Mouse (Mus musculus): ENCODE results near the gene Plppr1. TPM values are rescaled to one million over a fixed set of nuclear protein-coding genes. Genes with fewer than 3 reads are reported as not detected.
"Not testable (repeated sequence)": the region's sequence is repeated elsewhere in the genome, so short reads cannot be mapped to it uniquely, and the experiment has no call there.

Gene Plppr1
- polyA plus RNA-seq, 1 experiment from 2014 or later: 3.9 TPM

DNA sequence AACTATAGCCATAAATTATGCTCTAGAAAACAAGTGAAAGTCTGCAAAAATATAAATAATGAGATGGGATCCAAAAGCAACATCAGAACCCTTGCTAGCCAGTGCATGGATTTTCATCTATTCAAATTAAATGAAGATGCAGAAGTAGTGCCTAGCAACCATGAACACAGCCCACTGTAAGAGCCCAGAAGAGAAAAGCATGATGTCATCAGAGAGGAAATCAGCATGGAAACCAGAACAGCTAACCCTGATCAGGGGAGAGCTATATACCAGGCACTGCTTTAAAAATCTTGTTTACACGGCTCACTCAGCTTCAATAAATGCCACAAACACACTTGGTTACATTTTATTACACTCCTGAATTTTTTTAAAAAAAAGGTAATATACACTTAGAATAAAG is 288.9 kb downstream of the Plppr1 start:
- not testable (repeated sequence) for ATAC-seq (ENCODE audit: low FRiP score, low read depth); H3K4me2 ChIP-seq (replicated peaks); H3K4me1 ChIP-seq; H3K9ac ChIP-seq; H3K36me3 ChIP-seq; H3K27ac ChIP-seq; H3K4me3 ChIP-seq; H3K9me3 ChIP-seq; H3K27me3 ChIP-seq
- WGBS: 43% methylated on average over 1 of the region's 1 CpGs

DNA sequence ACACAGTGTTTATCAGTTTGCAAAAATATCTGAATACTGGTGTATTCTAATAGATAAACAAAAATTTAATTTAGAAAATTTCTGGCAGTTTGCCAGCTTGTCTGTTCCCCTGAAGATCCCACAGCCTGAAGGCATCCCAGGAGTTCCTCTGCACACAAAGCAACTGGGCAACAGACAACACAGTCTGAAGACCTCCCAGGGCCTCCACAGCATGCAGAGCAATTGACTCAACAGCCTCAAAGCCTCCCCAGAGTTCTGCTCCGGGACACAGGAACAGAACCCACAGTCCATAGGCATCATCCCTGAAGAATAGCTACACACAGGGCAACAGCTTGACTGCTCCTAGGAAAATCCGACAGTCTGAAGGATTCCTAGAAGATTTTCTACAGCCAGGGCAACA is 289.6 kb downstream of the Plppr1 start:
- no peak for ATAC-seq (ENCODE audit: low FRiP score, low read depth)
- 79% methylated on average over 2 of the region's 2 CpGs for WGBS
- H3K9ac ChIP-seq: no peak overlapping the region

DNA sequence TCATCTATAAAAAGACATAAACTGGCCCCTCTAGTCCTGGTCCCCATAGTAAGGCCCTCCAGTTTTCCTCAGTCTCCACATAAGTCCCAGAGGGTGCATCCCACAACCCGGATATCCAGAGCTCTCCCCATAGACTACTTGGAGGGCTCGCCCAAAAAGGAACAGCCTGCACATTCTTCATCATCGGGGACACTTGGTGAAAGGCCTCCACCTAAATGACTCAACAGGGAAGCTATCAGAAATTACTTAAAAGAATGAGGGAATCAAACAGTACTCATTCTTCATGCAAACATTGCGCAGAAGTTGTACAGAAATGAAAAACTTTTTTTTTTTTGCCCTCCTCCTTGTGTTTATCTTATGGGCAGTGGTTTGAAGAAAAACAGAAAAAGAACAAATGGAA is 291.4 kb downstream of the Plppr1 start:
- no peaks in the 10 kb centered on the region for H3K27me3 ChIP-seq
- WGBS: 86% methylated on average over 4 of the region's 4 CpGs
- H3K4me2 ChIP-seq (replicated peaks): no peak overlapping the region
- H3K4me1 ChIP-seq: no peaks in the 10 kb centered on the region
- H3K36me3 ChIP-seq: no peaks in the 10 kb centered on the region
- H3K9ac ChIP-seq: no peak overlapping the region
- no peaks in the 10 kb centered on the region for H3K9me3 ChIP-seq
- H3K4me3 ChIP-seq: no peak overlapping the region
- H3K27ac ChIP-seq: no peak overlapping the region
- ATAC-seq (ENCODE audit: low FRiP score, low read depth): no peak

More for the DNA sequence above, 289.6 kb downstream of the Plppr1 start:
- Histone ChIP-seq H3K27me3 (no peaks in the 10 kb centered on the region), H3K36me3 (no peaks in the 10 kb centered on the region), H3K4me1 (no peaks in the 10 kb centered on the region), H3K9me3 (no peaks in the 10 kb centered on the region), H3K4me3 (no peak overlapping the region), H3K27ac (no peak overlapping the region), H3K4me2 (replicated peaks) (no peak overlapping the region)

DNA sequence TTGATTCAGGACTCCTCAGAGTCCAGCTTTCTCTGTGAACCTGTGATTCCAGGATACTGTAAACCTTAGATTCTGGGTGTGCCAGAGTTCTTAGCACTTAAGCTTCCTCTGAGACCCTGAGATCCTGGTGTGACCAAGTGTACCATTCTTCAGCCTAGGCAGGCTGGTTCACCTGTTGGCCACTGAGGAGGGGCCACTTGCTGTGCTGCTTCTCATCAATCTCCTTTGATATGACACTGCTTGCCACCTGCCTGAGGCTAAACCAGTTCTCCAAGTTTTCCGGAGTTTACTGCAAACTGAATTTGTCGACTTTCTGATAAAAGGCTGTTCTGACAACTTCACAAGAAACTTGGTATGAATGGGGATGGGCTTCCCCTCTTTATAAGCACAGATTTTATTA is 298.0 kb downstream of the Plppr1 start:
- Histone ChIP-seq H3K4me3 (no peak overlapping the region), H3K27ac (no peak overlapping the region), H3K4me2 (replicated peaks) (no peak overlapping the region), H3K27me3 (no peaks in the 10 kb centered on the region), H3K9ac (no peak overlapping the region), H3K4me1 (no peaks in the 10 kb centered on the region), H3K36me3 (no peaks in the 10 kb centered on the region), H3K9me3 (no peaks in the 10 kb centered on the region)
- WGBS: 62% methylated on average over 2 of the region's 2 CpGs
- ATAC-seq (ENCODE audit: low FRiP score, low read depth): no peak

GRCm38 (mm10) chr4:49368046-49368445 is 309.0 kb downstream of the Plppr1 start:
- H3K27me3 ChIP-seq; ATAC-seq (ENCODE audit: low FRiP score, low read depth): not testable (repeated sequence)

GRCm38 (mm10) chr4:49383576-49384318 is 324.7 kb downstream of the Plppr1 start:
- 79% methylated on average over 2 of the region's 2 CpGs for WGBS
- not testable (repeated sequence) for H3K4me3 ChIP-seq; H3K36me3 ChIP-seq; H3K4me2 ChIP-seq (replicated peaks); H3K27ac ChIP-seq; H3K9me3 ChIP-seq; ATAC-seq (ENCODE audit: low FRiP score, low read depth); H3K27me3 ChIP-seq; H3K4me1 ChIP-seq; H3K9ac ChIP-seq

More at GRCm38 (mm10) chr4:49368046-49368445, 309.0 kb downstream of the Plppr1 start:
- H3K4me3 ChIP-seq; H3K9ac ChIP-seq; H3K36me3 ChIP-seq; H3K4me2 ChIP-seq (replicated peaks); H3K4me1 ChIP-seq; H3K27ac ChIP-seq: not testable (repeated sequence)
- H3K9me3 ChIP-seq: peaks cover 18% of the 10 kb centered on the region
- WGBS: 82% methylated on average over 3 of the region's 3 CpGs

DNA sequence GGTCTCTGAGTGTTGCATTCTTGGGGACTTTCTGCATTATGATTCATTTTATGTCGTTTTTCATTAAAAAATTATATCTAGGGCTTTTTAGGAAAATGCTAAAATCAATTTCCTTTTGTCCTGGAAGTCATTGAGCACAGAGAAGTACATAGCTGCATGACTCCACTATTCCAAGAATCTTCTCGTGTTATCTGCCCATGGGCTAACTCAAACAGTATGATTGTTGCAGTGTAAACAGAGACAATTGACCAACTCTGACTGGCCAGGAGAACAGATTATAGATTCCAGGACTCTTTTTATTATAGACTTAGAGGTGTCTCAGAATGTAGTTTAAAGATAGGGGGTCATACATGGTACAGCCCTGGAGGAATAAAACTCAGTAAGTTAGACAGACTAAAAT is 327.8 kb downstream of the Plppr1 start:
- 52% methylated on average over 2 of the region's 2 CpGs for WGBS
- no peak for ATAC-seq (ENCODE audit: low FRiP score, low read depth)

More for the DNA sequence above, 327.8 kb downstream of the Plppr1 start:
- Histone ChIP-seq H3K4me2 (replicated peaks) (no peak overlapping the region), H3K9me3 (no peaks in the 10 kb centered on the region), H3K9ac (no peak overlapping the region), H3K27me3 (no peaks in the 10 kb centered on the region), H3K27ac (no peak overlapping the region), H3K4me3 (no peak overlapping the region), H3K36me3 (no peaks in the 10 kb centered on the region), H3K4me1 (no peaks in the 10 kb centered on the region)
